Mouse (Mus musculus) monocyte, adult 2 months (primary cell): ENCODE data around the gene Pigr.

Source experiments
- DNase-seq, 2 experiments: peaks; one replicate each; pipeline ENCODE4 v3.0.0; 2022; ENCODE audit warnings: low spot score in 2 of 2, low read depth in 1 of 2

Pigr gene

DNA sequence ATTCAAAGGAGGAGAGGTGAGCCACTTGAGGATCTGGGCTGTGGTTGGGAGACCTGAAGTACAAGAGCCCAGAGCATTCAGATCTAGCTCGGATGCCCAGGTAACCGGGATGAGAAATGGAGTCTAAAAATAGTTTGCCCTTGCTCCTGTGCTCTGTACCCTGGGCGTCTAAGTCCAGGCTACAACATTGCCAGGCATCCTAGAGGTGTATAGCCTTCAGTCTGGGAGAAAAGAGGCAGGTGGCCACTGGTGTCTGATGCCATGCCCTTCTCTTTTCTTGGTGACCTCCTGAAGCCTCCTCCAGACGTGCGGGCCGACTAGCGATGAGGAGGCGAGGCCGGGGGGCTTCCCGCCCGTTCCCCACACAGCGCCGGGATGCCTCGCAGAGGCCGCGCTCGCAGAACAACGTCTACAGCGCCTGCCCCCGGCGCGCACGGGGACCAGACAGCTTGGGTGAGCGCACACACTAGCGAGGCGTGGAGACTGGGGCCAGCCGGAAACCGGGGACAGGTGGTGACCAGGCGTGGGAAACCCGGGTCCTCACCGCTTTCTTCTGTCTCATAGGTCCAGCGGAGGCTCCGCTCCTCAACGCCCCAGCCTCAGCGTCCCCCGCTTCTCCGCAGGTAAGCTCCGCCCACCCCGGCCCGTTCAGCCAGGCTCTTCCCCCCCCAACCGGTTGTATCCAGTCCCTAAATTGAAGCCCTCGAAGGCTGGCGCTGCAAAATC is 51.6 kb downstream of the Pigr start:
- no peak for DNase-seq

DNA sequence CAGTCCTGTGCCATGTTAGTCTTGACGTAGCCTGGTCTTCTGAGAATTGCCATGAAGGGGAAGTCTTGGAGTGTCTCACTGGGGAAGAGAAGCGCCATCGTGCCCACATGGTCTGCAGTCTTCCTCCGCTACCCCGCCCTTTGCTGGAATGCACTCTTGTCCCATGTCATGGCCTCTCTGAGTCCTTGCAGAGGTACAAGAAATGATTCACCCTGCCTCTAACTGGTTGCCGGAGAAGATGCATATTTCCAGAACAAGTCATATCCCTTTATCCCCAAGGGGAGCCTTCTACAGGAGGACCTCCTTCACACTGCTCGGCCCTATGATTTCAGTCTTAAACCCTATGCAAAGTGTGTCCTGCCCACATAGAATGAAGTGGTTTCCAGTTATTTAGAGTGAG is 53.4 kb downstream of the Pigr start:
- no peak for DNase-seq

DNA sequence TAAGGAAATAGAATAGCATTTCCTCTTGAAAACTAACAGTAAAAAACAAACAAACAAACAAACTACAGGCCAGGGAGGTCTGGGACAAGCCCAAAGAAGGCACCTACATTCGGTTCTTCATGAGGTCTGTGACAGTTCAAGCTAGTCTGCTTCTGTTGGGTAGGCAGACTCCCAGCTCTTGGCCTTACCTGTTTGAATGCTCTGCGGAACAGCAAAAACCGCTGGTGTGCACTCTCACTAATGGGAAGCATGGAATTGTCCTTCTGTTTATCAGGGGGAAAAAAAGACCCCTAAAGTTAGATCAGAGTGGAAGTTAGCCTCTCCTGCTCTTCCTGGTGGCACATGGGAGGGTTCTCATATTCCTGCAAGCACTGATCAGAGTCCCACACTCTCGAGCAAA is 56.7 kb downstream of the Pigr start:
- no peak for DNase-seq

- DNase-seq = no peak
Observed at GRCm38 (mm10) chr1:130887354-130887753, 60.9 kb downstream of the Pigr start, which contains the start of gene Il24. Gene Il24, minus strand, starts transcription at chr1:130887454.

GRCm38 (mm10) chr1:130892446-130892845 is 66.0 kb downstream of the Pigr start:
- no peak for DNase-seq

- DNase-seq = no peak
Observed at GRCm38 (mm10) chr1:130893329-130894040, 67.0 kb downstream of the Pigr start.

DNA sequence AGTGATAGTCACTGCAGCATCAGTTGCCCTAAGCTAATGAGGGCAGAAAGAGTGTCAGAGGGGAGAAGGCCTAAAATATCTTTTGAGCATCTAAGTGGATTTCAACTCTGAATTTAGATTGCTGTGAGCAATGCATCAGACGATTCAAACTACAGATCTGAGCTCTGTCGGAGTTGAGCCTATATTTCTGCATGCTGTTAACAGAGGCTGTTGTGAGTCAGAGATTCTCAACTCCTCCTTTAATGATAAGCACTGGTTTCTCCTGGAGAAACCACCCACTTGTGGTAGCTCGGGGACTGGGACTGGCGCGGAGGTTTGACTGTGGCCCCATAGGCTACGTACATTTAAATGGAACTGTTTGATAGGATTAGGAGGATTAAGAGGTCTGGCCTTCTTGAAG is 68.0 kb downstream of the Pigr start:
- DNase-seq = no peak
